Mouse (Mus musculus) kidney, embryonic 16.5 days (tissue): ENCODE results near the gene Il1a. TPM values are rescaled to one million over a fixed set of nuclear protein-coding genes. Genes with fewer than 3 reads are reported as not detected.

Experiments used
- ATAC-seq: fragments of 200-750 bp; cut with Nextera tagmentation; 2 replicates; pipeline ENCODE4 v1.8.0; 2017; ENCODE audit warnings: moderate TSS enrichment; ENCODE audit not compliant: low FRiP score, low TSS enrichment
- H3K27ac ChIP-seq: fragments of 300-500 bp; sonication (generic); 2 replicates; pipeline ENCODE4 v1.5.1; 2014; ENCODE audit warnings: low read length
- H3K27me3 ChIP-seq: fragments of 300-500 bp; sonication (generic); 2 replicates; pipeline ENCODE4 v1.6.1; 2014; ENCODE audit warnings: low read length, control low read depth, mixed read lengths; ENCODE audit not compliant: insufficient read depth
- H3K36me3 ChIP-seq: fragments of 300-500 bp; sonication (generic); 2 replicates; pipeline ENCODE4 v1.6.1; 2014; ENCODE audit warnings: low read length, control low read depth, mixed read lengths; ENCODE audit not compliant: insufficient read depth
- H3K4me1 ChIP-seq: fragments of 300-500 bp; sonication (generic); 2 replicates; pipeline ENCODE4 v1.6.1; 2014; ENCODE audit warnings: low read length, control low read depth, mixed read lengths; ENCODE audit not compliant: insufficient read depth
- H3K4me2 ChIP-seq: fragments of 300-500 bp; sonication (generic); replicated peaks from 2 replicates; pipeline ENCODE4 v1.6.1; 2014; ENCODE audit warnings: low read depth, low read length
- H3K4me3 ChIP-seq: fragments of 300-500 bp; sonication (generic); 2 replicates; pipeline ENCODE4 v1.5.1; 2014; ENCODE audit warnings: mild to moderate bottlenecking, low read length
- H3K9ac ChIP-seq: fragments of 300-500 bp; sonication (generic); replicated peaks from 2 replicates; pipeline ENCODE4 v1.6.1; 2014; ENCODE audit warnings: low read length
- H3K9me3 ChIP-seq: fragments of 300-500 bp; sonication (generic); 2 replicates; pipeline ENCODE4 v1.6.1; 2016; ENCODE audit warnings: low read length, control low read depth
- WGBS: fragments of 180-500 bp; shearing (Covaris S2); extraction: QIAGEN DNeasy Blood & Tissue Kit; methylation state at CpG from one replicate; pipeline ENCODE4 v1.1.7; 2014; 5-methylcytosine and 5-hydroxymethylcytosine counted together
- polyA plus RNA-seq: library from polyadenylated mRNA; unstranded; fragments of >200 nt; fragmentation: Nextera tagmentation; extraction: Ambion mirVana; gene quantifications from 2 replicates; pipeline ENCODE4 v1.2.1, GENCODE M21; 2015

Gene Il1a
- polyA plus RNA-seq = not detected in 2 replicates

DNA sequence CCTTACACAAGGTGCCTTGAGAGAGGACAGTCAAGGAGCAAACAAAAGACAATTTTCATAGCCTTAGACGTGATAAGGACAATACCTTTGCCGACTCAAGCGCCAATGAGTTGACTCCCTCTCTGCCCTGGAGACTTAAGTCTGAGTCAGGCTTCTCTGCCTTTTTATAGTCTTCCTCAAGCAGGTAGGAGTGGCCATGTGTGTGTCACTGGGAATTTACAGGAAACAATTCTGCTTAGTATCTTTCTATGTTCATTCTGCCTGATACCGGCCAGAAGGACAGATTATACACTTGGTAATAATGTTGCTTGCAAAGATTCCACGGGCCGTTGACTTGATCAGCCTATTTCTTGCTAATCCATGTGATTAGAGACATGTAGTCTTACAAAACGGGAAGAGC, at the start of gene Il1a:
Gene Il1a, minus strand, starts transcription at position 137 of the 400 bp plus-strand sequence.
- no peaks in the 10 kb centered on the region for H3K36me3 ChIP-seq
- no peak within 1 kb of the TSS for H3K4me2 ChIP-seq
- H3K27ac ChIP-seq = no peak within 1 kb of the TSS
- H3K9me3 ChIP-seq = no peaks in the 10 kb centered on the region
- no peak within 1 kb of the TSS for H3K4me3 ChIP-seq
- no peaks in the 10 kb centered on the region for H3K4me1 ChIP-seq
- 81% methylated on average over 7 of the region's 7 CpGs for WGBS
- no peak within 1 kb of the TSS for H3K9ac ChIP-seq
- H3K27me3 ChIP-seq = no peaks in the 10 kb centered on the region
- ATAC-seq = no peak

DNA sequence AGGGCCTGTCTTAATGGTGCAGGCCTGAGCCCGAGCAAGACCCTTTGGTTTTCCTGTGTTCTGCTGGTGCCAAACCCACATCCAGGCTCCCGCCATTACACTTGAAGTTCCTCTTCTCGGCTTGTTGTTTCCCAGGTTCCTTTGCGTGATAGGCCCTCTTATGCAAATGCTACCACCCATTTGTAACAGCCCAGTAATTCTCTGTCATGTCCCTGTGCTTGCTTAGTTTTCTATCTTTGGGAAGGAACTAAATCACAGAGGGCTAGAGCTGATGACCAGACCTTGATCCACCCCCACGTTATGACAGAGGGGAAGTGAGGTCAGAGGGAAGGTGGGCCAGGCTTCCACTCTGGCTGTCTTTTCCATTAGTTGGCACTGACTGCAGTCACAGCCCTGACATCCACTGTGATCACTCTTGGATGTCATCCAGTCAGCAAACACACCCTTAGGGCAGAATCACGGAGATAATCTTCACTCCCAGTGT, 28.4 kb upstream of the Il1a start:
- H3K4me2 ChIP-seq = no peak overlapping the region
- no peak for ATAC-seq
- no peaks in the 10 kb centered on the region for H3K36me3 ChIP-seq
- no peak overlapping the region for H3K4me3 ChIP-seq
- no peaks in the 10 kb centered on the region for H3K27me3 ChIP-seq
- no peaks in the 10 kb centered on the region for H3K4me1 ChIP-seq
- H3K9ac ChIP-seq = no peak overlapping the region
- peaks cover 8% of the 10 kb centered on the region; the same call in 1 of the 2 replicates for H3K9me3 ChIP-seq
- 77% methylated on average over 6 of the region's 6 CpGs for WGBS
- no peak overlapping the region for H3K27ac ChIP-seq

- WGBS = 63% methylated on average over 4 of the region's 4 CpGs
- Histone ChIP-seq H3K9me3 (no peaks in the 10 kb centered on the region), H3K27me3 (no peaks in the 10 kb centered on the region), H3K36me3 (no peaks in the 10 kb centered on the region), H3K4me1 (0 out of 2 replicates have a peak, but pooled peaks cover 4% of the 10 kb centered on the region), H3K27ac (no peak overlapping the region), H3K9ac (no peak overlapping the region), H3K4me3 (no peak overlapping the region), H3K4me2 (no peak overlapping the region)
- no peak for ATAC-seq
Measured at GRCm38 (mm10) chr2:129333471-129333870, 23.7 kb upstream of the Il1a start.

GRCm38 (mm10) chr2:129330540-129330939, 20.8 kb upstream of the Il1a start:
- H3K27ac ChIP-seq = no peak overlapping the region

DNA sequence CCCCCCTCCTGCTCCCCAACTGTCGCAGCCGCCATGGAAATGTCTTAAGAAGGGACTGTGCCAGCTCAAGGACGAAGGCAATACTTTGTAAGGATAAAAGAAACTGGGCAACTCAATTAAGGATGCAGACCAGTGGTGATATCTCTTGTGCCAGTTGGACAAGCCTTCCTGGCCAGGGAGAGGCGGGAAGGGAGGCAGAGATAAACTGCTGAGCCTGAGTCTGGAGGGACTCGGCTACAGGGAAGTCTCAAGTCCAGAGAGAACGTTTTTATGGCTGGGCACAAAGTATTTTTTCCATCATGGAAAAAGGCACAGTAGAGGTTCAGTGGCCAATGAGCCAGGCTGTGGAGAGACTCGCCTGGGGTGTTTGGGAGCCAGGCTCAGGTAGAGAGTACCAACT, 20.3 kb upstream of the Il1a start:
- Histone ChIP-seq H3K9me3 (peaks cover 4% of the 10 kb centered on the region; the same call in 1 of the 2 replicates), H3K27me3 (no peaks in the 10 kb centered on the region), H3K4me3 (no peak overlapping the region), H3K27ac (no peak overlapping the region), H3K4me2 (no peak overlapping the region), H3K36me3 (no peaks in the 10 kb centered on the region), H3K4me1 (0 out of 2 replicates have a peak, but pooled peaks cover 4% of the 10 kb centered on the region), H3K9ac (no peak overlapping the region)
- ATAC-seq = no peak
- 59% methylated on average over 7 of the region's 7 CpGs for WGBS

More at GRCm38 (mm10) chr2:129330540-129330939, 20.8 kb upstream of the Il1a start:
- no peak for ATAC-seq
- no peaks in the 10 kb centered on the region for H3K27me3 ChIP-seq
- 0 out of 2 replicates have a peak, but pooled peaks cover 4% of the 10 kb centered on the region for H3K4me1 ChIP-seq
- no peaks in the 10 kb centered on the region for H3K36me3 ChIP-seq
- no peak overlapping the region for H3K4me3 ChIP-seq
- WGBS = 79% methylated on average over 13 of the region's 13 CpGs
- peaks cover 2% of the 10 kb centered on the region; the same call in 1 of the 2 replicates for H3K9me3 ChIP-seq
- H3K4me2 ChIP-seq = no peak overlapping the region
- H3K9ac ChIP-seq = no peak overlapping the region

- Histone ChIP-seq H3K27ac (no peak overlapping the region), H3K4me3 (no peak overlapping the region), H3K9me3 (peaks cover 4% of the 10 kb centered on the region; the same call in 1 of the 2 replicates), H3K36me3 (no peaks in the 10 kb centered on the region), H3K27me3 (no peaks in the 10 kb centered on the region), H3K4me2 (no peak overlapping the region), H3K9ac (no peak overlapping the region), H3K4me1 (0 out of 2 replicates have a peak, but pooled peaks cover 4% of the 10 kb centered on the region)
- no peak for ATAC-seq
- WGBS = 91% methylated on average over 4 of the region's 4 CpGs
Measured at GRCm38 (mm10) chr2:129328238-129328637, 18.5 kb upstream of the Il1a start.

- ATAC-seq = no peak
- Histone ChIP-seq H3K36me3 (no peaks in the 10 kb centered on the region), H3K4me1 (no peaks in the 10 kb centered on the region), H3K27ac (no peak overlapping the region), H3K27me3 (no peaks in the 10 kb centered on the region), H3K9ac (no peak overlapping the region), H3K4me3 (no peak overlapping the region), H3K9me3 (peaks cover 4% of the 10 kb centered on the region; the same call in 1 of the 2 replicates), H3K4me2 (no peak overlapping the region)
- 81% methylated on average over 3 of the region's 3 CpGs for WGBS
Measured at GRCm38 (mm10) chr2:129324216-129324615, 14.4 kb upstream of the Il1a start.

DNA sequence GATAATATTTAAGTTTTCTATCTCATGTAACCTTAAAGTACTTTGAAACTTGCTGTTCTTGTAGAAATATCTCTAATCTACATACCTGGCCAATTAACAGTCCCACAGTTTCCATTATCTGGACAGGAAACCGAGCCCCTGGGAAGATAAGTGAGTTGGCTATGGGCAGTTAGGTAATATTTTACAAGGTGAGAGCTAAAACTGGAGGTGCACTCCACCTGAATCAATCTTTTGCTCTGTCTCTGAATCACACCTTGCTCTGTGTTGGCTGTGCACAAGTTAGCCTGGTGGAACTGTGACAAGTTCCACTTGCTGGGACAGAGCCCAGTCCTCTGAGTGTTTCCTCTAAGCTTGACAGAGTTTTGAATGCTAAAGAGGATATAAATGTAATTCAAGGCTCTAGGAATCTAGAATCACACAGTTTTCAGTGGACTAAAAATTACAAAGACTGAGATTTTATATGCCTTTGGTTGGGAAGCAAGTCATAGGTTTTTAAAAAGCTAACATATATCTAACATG, 12.4 kb upstream of the Il1a start:
- no peak overlapping the region for H3K4me2 ChIP-seq
- 51% methylated on average over 1 of the region's 1 CpGs for WGBS
- H3K36me3 ChIP-seq = no peaks in the 10 kb centered on the region
- no peaks in the 10 kb centered on the region for H3K4me1 ChIP-seq
- H3K9ac ChIP-seq = no peak overlapping the region
- H3K27me3 ChIP-seq = no peaks in the 10 kb centered on the region
- H3K4me3 ChIP-seq = no peak overlapping the region
- H3K9me3 ChIP-seq = peaks cover 4% of the 10 kb centered on the region; the same call in 1 of the 2 replicates
- no peak for ATAC-seq
- no peak overlapping the region for H3K27ac ChIP-seq

DNA sequence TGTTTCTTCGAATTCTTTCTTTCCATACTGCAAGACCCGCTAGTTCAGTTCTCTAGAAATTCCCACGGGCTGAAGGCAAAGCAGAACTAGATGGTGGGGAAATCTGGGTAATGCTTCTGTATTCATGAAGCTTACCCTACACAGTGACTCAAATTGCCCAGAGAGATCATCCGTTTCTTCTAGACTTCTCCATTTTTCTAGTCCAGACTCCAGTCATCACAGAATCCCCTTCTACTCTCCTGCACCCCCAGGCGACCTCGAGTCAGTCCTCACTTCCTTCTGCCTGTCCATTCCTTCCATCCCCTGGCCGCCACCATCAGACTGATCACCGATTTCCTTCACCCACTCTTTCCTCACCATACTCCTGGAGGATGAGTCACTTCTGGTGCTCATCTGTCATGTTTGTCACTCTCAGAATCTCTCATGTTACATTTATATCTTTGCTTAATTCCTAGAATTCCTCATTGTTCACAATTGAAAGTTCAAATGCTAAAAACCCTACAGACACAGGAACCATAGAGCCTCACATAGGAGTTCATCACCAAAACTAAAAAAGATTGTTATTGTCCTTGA, 10.3 kb upstream of the Il1a start:
- no peaks in the 10 kb centered on the region for H3K36me3 ChIP-seq
- H3K4me1 ChIP-seq = no peaks in the 10 kb centered on the region
- no peak overlapping the region for H3K9ac ChIP-seq
- ATAC-seq = no peak
- H3K9me3 ChIP-seq = no peaks in the 10 kb centered on the region
- WGBS = 83% methylated on average over 8 of the region's 8 CpGs
- H3K27me3 ChIP-seq = no peaks in the 10 kb centered on the region
- H3K27ac ChIP-seq = no peak overlapping the region
- H3K4me2 ChIP-seq = no peak overlapping the region
- H3K4me3 ChIP-seq = no peak overlapping the region

GRCm38 (mm10) chr2:129315831-129316230, 6.1 kb upstream of the Il1a start:
- Histone ChIP-seq H3K36me3 (no peaks in the 10 kb centered on the region), H3K4me2 (no peak overlapping the region), H3K27ac (no peak overlapping the region), H3K27me3 (no peaks in the 10 kb centered on the region), H3K4me3 (no peak overlapping the region), H3K4me1 (no peaks in the 10 kb centered on the region), H3K9me3 (no peaks in the 10 kb centered on the region), H3K9ac (no peak overlapping the region)
- no peak for ATAC-seq
- WGBS = 67% methylated on average over 4 of the region's 4 CpGs
